Mouse (Mus musculus): Measurements from ENCODE around the gene Efna1. TPM values are rescaled to one million over a fixed set of nuclear protein-coding genes. Genes with fewer than 3 reads are reported as not detected.

The Efna1 gene
- polyA plus RNA-seq, 1 experiment from 2014 or later = 8.3 TPM

DNA sequence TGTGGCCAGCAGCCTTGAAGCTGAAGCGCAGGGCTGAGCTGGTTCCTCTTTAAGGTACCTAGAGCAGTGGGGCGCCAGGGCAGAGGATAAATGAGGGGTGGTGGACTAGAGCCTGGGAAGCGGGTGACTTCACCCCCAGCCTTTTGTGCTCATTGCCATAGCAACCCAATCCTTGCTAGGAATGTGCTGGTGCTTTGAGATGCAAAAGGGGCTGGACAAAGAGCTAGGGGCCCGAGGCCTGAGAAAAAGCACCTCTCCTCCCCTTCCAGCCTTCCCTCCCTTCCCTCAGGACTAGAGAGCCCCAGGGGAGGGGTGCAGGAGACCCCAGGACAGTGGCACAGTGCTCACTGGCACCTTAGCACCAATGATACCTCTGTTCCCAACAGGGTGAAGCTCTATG lies 55.0 kb downstream of the Efna1 start:
- H3K4me1 ChIP-seq (replicated peaks; ENCODE audit: control insufficient read depth, insufficient read depth, low read length) = peaks cover 55% of the 10 kb centered on the region
- H3K4me3 ChIP-seq (replicated peaks; ENCODE audit: low read length) = peak overlapping the region; percentile 48
- H3K36me3 ChIP-seq (ENCODE audit: control insufficient read depth, insufficient read depth) = no peaks in the 10 kb centered on the region
- peak overlapping the region; percentile 89 for H3K27ac ChIP-seq (ENCODE audit: low read length)
- 2% methylated on average over 4 of the region's 4 CpGs for WGBS
- H3K27me3 ChIP-seq (replicated peaks; ENCODE audit: control insufficient read depth, insufficient read depth, low read length) = no peaks in the 10 kb centered on the region
- peak overlapping the region; percentile 71 for H3K4me2 ChIP-seq (ENCODE audit: low read length)
- H3K9me3 ChIP-seq (ENCODE audit: control insufficient read depth, low read length) = no peaks in the 10 kb centered on the region
- H3K9ac ChIP-seq (replicated peaks; ENCODE audit: low read depth, low read length) = peak overlapping the region; percentile 58
- ATAC-seq = peak; percentile 61

DNA sequence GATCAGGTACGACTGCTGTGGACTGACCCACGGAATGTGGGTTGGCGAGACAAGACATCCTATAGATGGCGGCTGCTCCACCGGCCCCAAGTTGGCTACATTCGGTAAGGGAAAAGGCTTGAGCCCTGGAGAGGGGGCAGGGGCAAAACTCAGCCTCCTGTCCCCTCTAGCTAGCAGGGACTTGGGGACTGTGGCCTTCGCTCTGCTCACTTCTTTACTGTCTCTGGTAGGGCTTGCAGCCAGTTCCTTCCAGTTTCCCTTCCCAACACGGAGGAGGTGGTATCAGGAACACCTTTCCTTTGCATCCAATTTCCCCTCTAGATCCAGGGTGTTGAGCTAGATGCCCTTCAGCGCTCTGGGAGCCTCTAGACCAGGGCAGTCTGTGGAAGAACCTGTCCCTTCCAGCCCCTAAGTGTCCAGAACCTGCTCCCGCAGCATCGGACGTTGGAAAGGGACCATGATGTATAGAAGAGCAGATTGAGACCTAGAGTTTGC lies 55.6 kb downstream of the Efna1 start:
- no peak for ATAC-seq
- H3K4me1 ChIP-seq (replicated peaks; ENCODE audit: control insufficient read depth, insufficient read depth, low read length) = peaks cover 55% of the 10 kb centered on the region
- H3K4me2 ChIP-seq (ENCODE audit: low read length) = peak overlapping the region; percentile 71
- WGBS = 6% methylated on average over 12 of the region's 12 CpGs
- no peaks in the 10 kb centered on the region for H3K36me3 ChIP-seq (ENCODE audit: control insufficient read depth, insufficient read depth)
- H3K9ac ChIP-seq (replicated peaks; ENCODE audit: low read depth, low read length) = peak overlapping the region; percentile 58
- H3K27ac ChIP-seq (ENCODE audit: low read length) = peak overlapping the region; percentile 89
- H3K4me3 ChIP-seq (replicated peaks; ENCODE audit: low read length) = peak overlapping the region; percentile 48
- no peaks in the 10 kb centered on the region for H3K9me3 ChIP-seq (ENCODE audit: control insufficient read depth, low read length)
- no peaks in the 10 kb centered on the region for H3K27me3 ChIP-seq (replicated peaks; ENCODE audit: control insufficient read depth, insufficient read depth, low read length)

DNA sequence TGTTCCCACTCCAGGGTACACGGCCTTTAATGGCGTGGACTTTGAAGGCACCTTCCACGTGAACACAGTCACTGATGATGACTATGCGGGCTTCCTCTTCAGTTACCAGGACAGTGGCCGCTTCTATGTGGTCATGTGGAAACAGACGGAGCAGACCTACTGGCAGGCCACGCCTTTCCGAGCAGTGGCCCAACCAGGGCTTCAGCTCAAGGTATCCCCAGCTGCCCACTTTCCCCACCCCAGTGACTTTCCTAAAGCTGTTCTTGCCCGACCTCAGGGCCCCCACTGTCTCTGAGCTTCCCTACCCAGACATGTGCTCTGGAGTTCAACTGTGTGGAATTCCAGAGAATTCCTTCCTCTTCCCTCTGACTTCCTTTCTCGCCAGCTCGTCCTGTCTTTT lies 56.1 kb downstream of the Efna1 start:
- peak overlapping the region; percentile 89 for H3K27ac ChIP-seq (ENCODE audit: low read length)
- ATAC-seq = no peak
- H3K27me3 ChIP-seq (replicated peaks; ENCODE audit: control insufficient read depth, insufficient read depth, low read length) = no peaks in the 10 kb centered on the region
- peak overlapping the region; percentile 58 for H3K9ac ChIP-seq (replicated peaks; ENCODE audit: low read depth, low read length)
- H3K9me3 ChIP-seq (ENCODE audit: control insufficient read depth, low read length) = no peaks in the 10 kb centered on the region
- peak overlapping the region; percentile 48 for H3K4me3 ChIP-seq (replicated peaks; ENCODE audit: low read length)
- 16% methylated on average over 11 of the region's 11 CpGs for WGBS
- H3K4me1 ChIP-seq (replicated peaks; ENCODE audit: control insufficient read depth, insufficient read depth, low read length) = peaks cover 55% of the 10 kb centered on the region
- peak overlapping the region; percentile 71 for H3K4me2 ChIP-seq (ENCODE audit: low read length)
- H3K36me3 ChIP-seq (ENCODE audit: control insufficient read depth, insufficient read depth) = no peaks in the 10 kb centered on the region

MicroRNAs encoded within 50 kb of the gene (microRNA counts, 519-probe panel; counts per million panel counts)
- 2,483 counts per million, percentile 61 among the panel's probes with 10 or more counts for microRNA mmu-miR-92b

Small RNA genes lying within 50 kb of the gene (microRNA-seq; reads per million reads assigned to microRNA genes)
- 4,113 reads per million, percentile 90 among the genes with 10 or more reads in this experiment for gene Mir92b

Other genes starting within 250 kb of the Efna1 start
- 74.4 and 76.8 TPM in 2 replicates for gene Rusc1, start 187.8 kb downstream of the Efna1 start, polyA plus RNA-seq (2015; fragmentation: Nextera tagmentation; extraction: Ambion mirVana)
- gene Gm43738, start 180.0 kb downstream of the Efna1 start, polyA plus RNA-seq (2015; fragmentation: Nextera tagmentation; extraction: Ambion mirVana) = not detected in 2 replicates
- 380 and 438 TPM in 2 replicates for gene Fdps, start 179.2 kb downstream of the Efna1 start, polyA plus RNA-seq (2015; fragmentation: Nextera tagmentation; extraction: Ambion mirVana)
- 0.13 TPM in 1 of 2 replicates, not detected in the other for gene Pklr, start 145.0 kb downstream of the Efna1 start, polyA plus RNA-seq (2015; fragmentation: Nextera tagmentation; extraction: Ambion mirVana)
- 34.0 and 39.6 TPM in 2 replicates for gene Hcn3, start 120.9 kb downstream of the Efna1 start, polyA plus RNA-seq (2015; fragmentation: Nextera tagmentation; extraction: Ambion mirVana)
- 19.2 and 23.9 TPM in 2 replicates for gene Clk2, start 116.3 kb downstream of the Efna1 start, polyA plus RNA-seq (2015; fragmentation: Nextera tagmentation; extraction: Ambion mirVana)
- 125 and 128 TPM in 2 replicates for gene Scamp3, start 103.7 kb downstream of the Efna1 start, polyA plus RNA-seq (2015; fragmentation: Nextera tagmentation; extraction: Ambion mirVana)
- 26.5 and 30.7 TPM in 2 replicates for gene Fam189b, start 98.0 kb downstream of the Efna1 start, polyA plus RNA-seq (2015; fragmentation: Nextera tagmentation; extraction: Ambion mirVana)
- 44.8 and 46.7 TPM in 2 replicates for gene Gba, start 78.2 kb downstream of the Efna1 start, polyA plus RNA-seq (2015; fragmentation: Nextera tagmentation; extraction: Ambion mirVana)
- 61.5 and 84.2 TPM in 2 replicates for gene Thbs3, start 66.0 kb downstream of the Efna1 start, polyA plus RNA-seq (2015; fragmentation: Nextera tagmentation; extraction: Ambion mirVana)
- 180 and 183 TPM in 2 replicates for gene Mtx1, start 54.1 kb downstream of the Efna1 start, polyA plus RNA-seq (2015; fragmentation: Nextera tagmentation; extraction: Ambion mirVana)
- gene Muc1, start 52.1 kb downstream of the Efna1 start, polyA plus RNA-seq (2015; fragmentation: Nextera tagmentation; extraction: Ambion mirVana) = 1.6 and 1.7 TPM in 2 replicates
- 187 and 195 TPM in 2 replicates for gene Krtcap2, start 35.2 kb downstream of the Efna1 start, polyA plus RNA-seq (2015; fragmentation: Nextera tagmentation; extraction: Ambion mirVana)
- gene Trim46, start 34.8 kb downstream of the Efna1 start, polyA plus RNA-seq (2015; fragmentation: Nextera tagmentation; extraction: Ambion mirVana) = 62.5 and 76.1 TPM in 2 replicates
- gene Dpm3, start 21.8 kb downstream of the Efna1 start, polyA plus RNA-seq (2015; fragmentation: Nextera tagmentation; extraction: Ambion mirVana) = 67.0 and 73.5 TPM in 2 replicates
- 38.6 and 41.2 TPM in 2 replicates for gene Slc50a1, start 10.6 kb downstream of the Efna1 start, polyA plus RNA-seq (2015; fragmentation: Nextera tagmentation; extraction: Ambion mirVana)
- 55.3 and 55.8 TPM in 2 replicates for gene Efna3, start 41.8 kb upstream of the Efna1 start, polyA plus RNA-seq (2015; fragmentation: Nextera tagmentation; extraction: Ambion mirVana)
- gene Efna4, start 56.9 kb upstream of the Efna1 start, polyA plus RNA-seq (2015; fragmentation: Nextera tagmentation; extraction: Ambion mirVana) = 14.1 and 16.7 TPM in 2 replicates
- 40.4 and 55.2 TPM in 2 replicates for gene Adam15, start 68.9 kb upstream of the Efna1 start, polyA plus RNA-seq (2015; fragmentation: Nextera tagmentation; extraction: Ambion mirVana)
- 0.27 TPM in 1 of 2 replicates, not detected in the other for gene Dcst2, start 80.8 kb upstream of the Efna1 start, polyA plus RNA-seq (2015; fragmentation: Nextera tagmentation; extraction: Ambion mirVana)
- gene Dcst1, start 84.1 kb upstream of the Efna1 start, polyA plus RNA-seq (2015; fragmentation: Nextera tagmentation; extraction: Ambion mirVana) = 1.2 and 1.3 TPM in 2 replicates
- 0.51 and 0.77 TPM in 2 replicates for gene Zbtb7b, start 113.6 kb upstream of the Efna1 start, polyA plus RNA-seq (2015; fragmentation: Nextera tagmentation; extraction: Ambion mirVana)
- gene Lenep, start 121.7 kb upstream of the Efna1 start, polyA plus RNA-seq (2015; fragmentation: Nextera tagmentation; extraction: Ambion mirVana) = 0.77 TPM in 1 of 2 replicates, not detected in the other
- 43.6 and 46.7 TPM in 2 replicates for gene Flad1, start 130.7 kb upstream of the Efna1 start, polyA plus RNA-seq (2015; fragmentation: Nextera tagmentation; extraction: Ambion mirVana)
- 139 and 156 TPM in 2 replicates for gene Cks1b, start 137.2 kb upstream of the Efna1 start, polyA plus RNA-seq (2015; fragmentation: Nextera tagmentation; extraction: Ambion mirVana)
- 14.4 and 17.2 TPM in 2 replicates for gene Shc1, start 137.3 kb upstream of the Efna1 start, polyA plus RNA-seq (2015; fragmentation: Nextera tagmentation; extraction: Ambion mirVana)
- 40.0 and 43.7 TPM in 2 replicates for gene Pygo2, start 149.1 kb upstream of the Efna1 start, polyA plus RNA-seq (2015; fragmentation: Nextera tagmentation; extraction: Ambion mirVana)
- gene Pbxip1, start 155.6 kb upstream of the Efna1 start, polyA plus RNA-seq (2015; fragmentation: Nextera tagmentation; extraction: Ambion mirVana) = 11.1 and 14.4 TPM in 2 replicates
- 70.2 and 92.5 TPM in 2 replicates for gene Pmvk, start 173.4 kb upstream of the Efna1 start, polyA plus RNA-seq (2015; fragmentation: Nextera tagmentation; extraction: Ambion mirVana)
- 8.1 and 8.2 TPM in 2 replicates for gene Kcnn3, start 239.0 kb upstream of the Efna1 start, polyA plus RNA-seq (2015; fragmentation: Nextera tagmentation; extraction: Ambion mirVana)